ENCODE assay signal across 14 mouse cellular contexts in genomic region chr6:115030098-115030497, GRCm38 (mm10). TPM values are rescaled to one million over a fixed set of nuclear protein-coding genes. Genes with fewer than 3 reads are reported as not detected.
DNase-seq lines count a peak whose midpoint lies in the region; ATAC-seq and TF ChIP-seq lines count a peak whose summit lies in the region.
"Had no signal": no experiment of that assay in that cellular context is flagged by ENCODE, and none has a peak within 500 bp of the region (broad histone marks: within the 10 kb centered on the region; RNA-seq: fewer than 3 reads in every experiment).

No protein-coding gene starts in this region.

- no peaks in the 10 kb centered on the region for H3K4me1 ChIP-seq in cerebellum, adult 2 months (ENCODE audit: control insufficient read depth, insufficient read depth, low read length)
- no peaks in the 10 kb centered on the region for H3K4me1 ChIP-seq in kidney, postnatal 0 days (replicated peaks; ENCODE audit: insufficient read depth, low read length)
- H3K4me1 ChIP-seq in kidney, embryonic 16.5 days (ENCODE audit: insufficient read depth, low read length): no peaks in the 10 kb centered on the region

- H3K27me3 ChIP-seq in cerebellum, adult 2 months (ENCODE audit: control insufficient read depth, insufficient read depth, low read length): no peaks in the 10 kb centered on the region
- no peaks in the 10 kb centered on the region for H3K27me3 ChIP-seq in kidney, postnatal 0 days (ENCODE audit: insufficient read depth, low read length)
- no peaks in the 10 kb centered on the region for H3K27me3 ChIP-seq in kidney, embryonic 16.5 days (ENCODE audit: insufficient read depth, low read length)

- WGBS in cerebellum, adult 2 months: 66% methylated on average over 2 of the region's 2 CpGs
- WGBS in kidney, postnatal 0 days: 83% methylated on average over 2 of the region's 2 CpGs
- 85% methylated on average over 2 of the region's 2 CpGs for WGBS in kidney, embryonic 16.5 days

- H3K4me2 ChIP-seq in kidney, postnatal 0 days (ENCODE audit: low read length): no peak overlapping the region
- H3K4me2 ChIP-seq in kidney, embryonic 16.5 days (replicated peaks; ENCODE audit: low read depth, low read length): no peak overlapping the region

- peaks cover 19% of the 10 kb centered on the region for H3K36me3 ChIP-seq in kidney, postnatal 0 days (ENCODE audit: insufficient read depth, low read length)
- peaks cover 56% of the 10 kb centered on the region for H3K36me3 ChIP-seq in kidney, embryonic 16.5 days (ENCODE audit: insufficient read depth, low read length)

- peak; percentile 32; the same call in 1 of the 2 replicates for TF ChIP-seq CTCF in cerebellum, adult 2 months (IDR thresholded peaks at IDR 0.05; ENCODE audit: borderline replicate concordance, insufficient read depth, low read depth, low read length)
- peak; percentile 56 for TF ChIP-seq CTCF in kidney, postnatal 0 days (IDR thresholded peaks at IDR 0.05; ENCODE audit: low read depth)
- peak; percentile 45; the same call in 1 of the 2 replicates for TF ChIP-seq CTCF in brain, embryonic 14.5 days (IDR thresholded peaks at IDR 0.05; ENCODE audit: borderline replicate concordance, extremely low read depth, insufficient read depth, insufficient read length)

- ATAC-seq in kidney, postnatal 0 days (replicated peaks; ENCODE audit: low FRiP score, low read depth): no peak
- no peak for ATAC-seq in kidney, embryonic 16.5 days (ENCODE audit: low FRiP score, low TSS enrichment)

- no peak for TF ChIP-seq POLR2A in cerebellum, adult 2 months (IDR thresholded peaks at IDR 0.05; ENCODE audit: borderline replicate concordance, insufficient read depth, low read length)
- no peak for TF ChIP-seq POLR2A in brain, embryonic 14.5 days (IDR thresholded peaks at IDR 0.05; ENCODE audit: borderline replicate concordance, extremely low read depth, insufficient read depth, insufficient read length, poor library complexity, severe bottlenecking)

- H3K27ac ChIP-seq in cerebellum, adult 2 months (ENCODE audit: insufficient read depth, low read length): no peak overlapping the region
- no peak overlapping the region for H3K27ac ChIP-seq in kidney, postnatal 0 days
- no peak overlapping the region for H3K27ac ChIP-seq in kidney, embryonic 16.5 days (ENCODE audit: low read length)

- H3K9me3 ChIP-seq in kidney, postnatal 0 days (replicated peaks; ENCODE audit: low read length): no peaks in the 10 kb centered on the region
- no peaks in the 10 kb centered on the region for H3K9me3 ChIP-seq in kidney, embryonic 16.5 days (ENCODE audit: low read length)

- H3K9ac ChIP-seq in kidney, postnatal 0 days (ENCODE audit: low read depth, low read length): no peak overlapping the region
- H3K9ac ChIP-seq in kidney, embryonic 16.5 days (replicated peaks; ENCODE audit: low read length): no peak overlapping the region

- H3K4me3 ChIP-seq in cerebellum, adult 2 months (replicated peaks; ENCODE audit: insufficient read depth, low read depth, low read length): no peak overlapping the region
- no peak overlapping the region for H3K4me3 ChIP-seq in kidney, postnatal 0 days (replicated peaks; ENCODE audit: low read depth, low read length)
- H3K4me3 ChIP-seq in kidney, embryonic 16.5 days (ENCODE audit: low read length): no peak overlapping the region
- H3K4me3 ChIP-seq: myocyte had no signal

- no peak for DNase-seq in cerebellum, adult 2 months
- no peak for DNase-seq in cerebellum, adult 18-20 months
- DNase-seq in kidney, postnatal 0 days (ENCODE audit: low spot score): no peak
- peak; percentile 42 for DNase-seq in 416B (ENCODE audit: low read depth)
- DNase-seq in brain, embryonic 14.5 days (ENCODE audit: low read depth): no peak
- DNase-seq in layer of hippocampus, adult 18-20 months (ENCODE audit: low spot score in 2 of 2): no peak
- no peak for DNase-seq in frontal cortex, adult 2 months (ENCODE audit: extremely low spot score in 1 of 2, low spot score in 1 of 2)
- DNase-seq: B cell, adult 2 months; gastrocnemius, postnatal 36 days; heart, postnatal 36 days; kidney, postnatal 14 days; lung, postnatal 10 days had no signal

RNA-seq across cellular contexts. Expression of gene Tamm41, which starts 7.6 kb away (rescaled TPM):
- 28.5 and 32.4 TPM in 2 replicates for polyA plus RNA-seq in cerebellum, adult 2 months (2012; rRNA removed)
- polyA plus RNA-seq in kidney, postnatal 0 days (2015; fragmentation: Nextera tagmentation; extraction: Ambion mirVana): 52.3 and 58.3 TPM in 2 replicates
- 64.9 and 68.7 TPM in 2 replicates for polyA plus RNA-seq in kidney, embryonic 16.5 days (2015; fragmentation: Nextera tagmentation; extraction: Ambion mirVana)
- 38.6 and 46.8 TPM in 2 replicates for polyA plus RNA-seq in brain, embryonic 14.5 days (2012; rRNA removed)
- 10 to 100 TPM; 17.2 to 18.5 TPM for total RNA-seq in layer of hippocampus, adult 18-20 months (2021)
- 20.1 and 20.4 TPM in 2 replicates for polyA plus RNA-seq in frontal cortex, adult 2 months (2012; rRNA removed)
